ENCODE assay signal across 8 mouse cellular contexts in the genomic region with DNA sequence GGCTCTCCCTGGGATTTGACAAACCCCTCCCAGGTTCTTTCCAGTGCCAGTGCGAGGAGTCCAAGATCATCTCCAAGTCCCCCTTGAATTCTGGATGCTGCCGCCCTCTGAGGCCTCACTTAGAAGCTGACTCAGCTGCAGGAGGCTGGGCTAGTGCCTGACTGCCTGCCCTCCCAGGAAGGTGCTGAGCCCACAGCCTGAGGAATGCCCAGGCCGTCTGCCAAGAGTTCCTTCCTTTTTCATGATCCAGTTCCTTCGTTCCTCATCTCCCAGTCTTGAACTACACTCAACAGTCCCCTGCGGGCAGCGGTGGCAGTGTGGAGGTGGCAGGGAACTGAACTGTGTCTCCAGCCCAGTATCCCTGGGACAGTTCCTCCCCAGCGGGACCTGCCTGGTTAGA. TPM values are rescaled to one million over a fixed set of nuclear protein-coding genes. Genes with fewer than 3 reads are reported as not detected.
DNase-seq lines count a peak whose midpoint lies in the region; ATAC-seq and TF ChIP-seq lines count a peak whose summit lies in the region.

No protein-coding gene starts in this region.

- no peak overlapping the region for H3K9ac ChIP-seq in forebrain, embryonic 13.5 days

- no peak overlapping the region for H3K4me3 ChIP-seq in embryonic fibroblast, embryonic 13.5 days (ENCODE audit: insufficient read depth, low read length)
- no peak overlapping the region for H3K4me3 ChIP-seq in forebrain, embryonic 13.5 days

- no peak for TF ChIP-seq CTCF in Patski (IDR thresholded peaks at IDR 0.05)
- no peak for TF ChIP-seq CTCF in embryonic fibroblast, embryonic 13.5 days (IDR thresholded peaks at IDR 0.05; ENCODE audit: borderline replicate concordance, insufficient read depth, low read length)

- ATAC-seq in Patski, result peak; percentile 93
- no peak for ATAC-seq in inflammation-experienced regulatory T-cells, adult 6 months
- no peak for ATAC-seq in forebrain, embryonic 13.5 days

- DNase-seq in cerebellum, adult 11 months, result peak; percentile 24
- no peak for DNase-seq in cerebellum, adult 8-10 months
- peak; percentile 100 for DNase-seq in Patski (ENCODE audit: low read depth, low spot score)
- peak; percentile 63 for DNase-seq in heart, postnatal 25 days (ENCODE audit: low spot score)
- DNase-seq in lung, postnatal 10 days, result peak; percentile 82

- in situ Hi-C loops in Patski (cut with MboI; ENCODE audit: low pct_unique_long_range_greater_than_20kb), result loop anchor here (5.0 to 25.0 kb wide), 5 partner anchors 60 to 1940 kb away; a partner anchor contains a TSS

- no peaks in the 10 kb centered on the region for H3K27me3 ChIP-seq in Patski
- no peaks in the 10 kb centered on the region for H3K27me3 ChIP-seq in forebrain, embryonic 13.5 days

- CTCF ChIA-PET in Patski (lab: Charles Lee), result interaction anchor here (1.0 to 4.0 kb wide), 7 partner anchors 10 to 399 kb away, joined by 3 to 47 read pairs (median 5); no protein-coding TSS in a partner anchor

- H3K4me1 ChIP-seq in embryonic fibroblast, embryonic 13.5 days (ENCODE audit: control insufficient read depth, insufficient read depth, low read length), result peaks cover 9% of the 10 kb centered on the region; the same call in 1 of the 2 replicates
- peaks cover 16% of the 10 kb centered on the region for H3K4me1 ChIP-seq in forebrain, embryonic 13.5 days

- TF ChIP-seq POLR2A in embryonic fibroblast, embryonic 13.5 days (IDR thresholded peaks at IDR 0.05; ENCODE audit: low read depth, low read length), result peak; percentile 21

- POLR2A ChIA-PET in Patski (lab: Charles Lee), result interaction anchor here (0.7 to 2.6 kb wide), 8 partner anchors 23 to 368 kb away, joined by 3 to 10 read pairs (median 5); no protein-coding TSS in a partner anchor

- 76% methylated on average over 7 of the region's 7 CpGs for WGBS in forebrain, embryonic 13.5 days

- peak overlapping the region; percentile 41 for H3K27ac ChIP-seq in embryonic fibroblast, embryonic 13.5 days (ENCODE audit: insufficient read depth, low read length)
- no peak overlapping the region for H3K27ac ChIP-seq in forebrain, embryonic 13.5 days

- H3K4me2 ChIP-seq in forebrain, embryonic 13.5 days, result no peak overlapping the region

- intact Hi-C loops in heart, postnatal 25 days (cut with DNase I), result loop anchor here (2.0 to 5.0 kb wide), 4 partner anchors 63 to 609 kb away; a partner anchor contains a TSS

- no peaks in the 10 kb centered on the region for H3K36me3 ChIP-seq in forebrain, embryonic 13.5 days (ENCODE audit: poor library complexity, severe bottlenecking)

- H3K9me3 ChIP-seq in forebrain, embryonic 13.5 days (replicated peaks), result no peaks in the 10 kb centered on the region

RNA-seq across cellular contexts. Expression of a gene that starts 30.4 kb away (rescaled TPM):
- polyA plus RNA-seq in Patski (2021), result 92.3 TPM
- polyA plus RNA-seq in embryonic fibroblast, embryonic 13.5 days (2011; ENCODE audit: insufficient read length, low read depth, missing spikeins), result 94.5 and 115 TPM in 2 replicates
- 10 to 100 TPM; 19.0 to 23.4 TPM for total RNA-seq in heart, postnatal 25 days (2021)
- polyA plus RNA-seq in inflammation-experienced regulatory T-cells, adult 6 months (2017; shearing (Covaris generic)), result 10 to 100 TPM; 57.7 to 79.7 (median 59.5) TPM
- polyA plus RNA-seq in forebrain, embryonic 13.5 days (2015; fragmentation: Nextera tagmentation; extraction: Ambion mirVana), result 86.3 and 95.3 TPM in 2 replicates
